Mouse (Mus musculus): ENCODE data around the gene Foxn2. TPM values are rescaled to one million over a fixed set of nuclear protein-coding genes. Genes with fewer than 3 reads are reported as not detected.

The Foxn2 gene
- total and polyA plus RNA-seq, 2 experiments from 2014 or later: 5.4 to 9.0 TPM

DNA sequence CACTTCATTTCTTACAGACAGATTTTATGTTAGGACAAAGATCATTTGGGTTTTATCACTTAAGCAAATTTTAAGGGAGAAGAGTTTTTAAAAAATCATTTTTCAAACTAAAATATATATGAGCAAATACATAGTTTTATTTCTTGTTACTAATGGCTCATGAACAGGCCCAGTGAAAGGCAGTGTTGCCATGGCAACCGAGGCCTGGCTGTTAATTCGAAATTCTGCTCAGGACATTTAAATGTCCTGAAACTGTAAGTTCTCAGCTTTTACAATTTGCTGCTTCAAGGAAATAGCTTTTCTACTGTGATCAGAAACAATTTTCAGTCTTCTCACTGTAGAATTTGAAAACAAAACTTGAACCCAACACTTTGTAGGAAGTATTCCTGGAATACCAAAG is 33.3 kb downstream of the Foxn2 start:
- no peaks in the 10 kb centered on the region for H3K4me1 ChIP-seq (ENCODE audit: control insufficient read depth, insufficient read depth)
- no peak overlapping the region for H3K9ac ChIP-seq (replicated peaks; ENCODE audit: low read depth, low read length)
- TF ChIP-seq EP300 (IDR thresholded peaks at IDR 0.05; ENCODE audit: low read depth) (no peak), CTCF (IDR thresholded peaks at IDR 0.05; ENCODE audit: low read depth) (no peak)
- H3K27ac ChIP-seq (ENCODE audit: low read depth): no peak overlapping the region
- no peak for ATAC-seq (ENCODE audit: insufficient read depth, low read depth)
- no peaks in the 10 kb centered on the region for H3K27me3 ChIP-seq (ENCODE audit: control insufficient read depth, insufficient read depth, low read length)
- DNase-seq (ENCODE audit: low spot score): no peak
- 80% methylated on average over 2 of the region's 2 CpGs for WGBS
- H3K4me2 ChIP-seq (ENCODE audit: low read depth, low read length): no peak overlapping the region
- no peak overlapping the region for H3K4me3 ChIP-seq (ENCODE audit: low read depth, low read length)
- H3K36me3 ChIP-seq (replicated peaks; ENCODE audit: control insufficient read depth, insufficient read depth, low read length): peaks cover 6% of the 10 kb centered on the region
- H3K9me3 ChIP-seq (replicated peaks; ENCODE audit: control insufficient read depth, low read length): no peaks in the 10 kb centered on the region

DNA sequence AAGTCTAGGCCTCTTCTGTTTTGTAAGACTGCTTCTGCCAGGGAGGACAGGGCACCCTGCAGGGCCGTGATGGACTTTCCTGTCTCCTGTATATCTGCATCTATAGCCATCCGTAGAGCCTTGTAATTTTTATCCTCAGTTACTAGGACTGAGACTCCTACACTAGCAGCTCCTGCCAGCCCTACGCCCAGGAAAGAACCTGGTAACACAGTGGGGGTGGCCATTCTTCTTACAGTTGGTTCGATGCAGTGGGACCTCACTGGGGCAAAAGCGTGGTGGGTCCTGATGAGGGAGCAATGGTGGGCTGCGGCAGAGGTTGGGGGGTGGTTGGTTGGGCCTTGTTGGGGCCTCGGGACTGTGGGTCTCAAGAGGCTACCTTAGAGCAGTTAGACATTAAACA is 36.7 kb downstream of the Foxn2 start:
- H3K4me2 ChIP-seq (ENCODE audit: low read depth, low read length): no peak overlapping the region

DNA sequence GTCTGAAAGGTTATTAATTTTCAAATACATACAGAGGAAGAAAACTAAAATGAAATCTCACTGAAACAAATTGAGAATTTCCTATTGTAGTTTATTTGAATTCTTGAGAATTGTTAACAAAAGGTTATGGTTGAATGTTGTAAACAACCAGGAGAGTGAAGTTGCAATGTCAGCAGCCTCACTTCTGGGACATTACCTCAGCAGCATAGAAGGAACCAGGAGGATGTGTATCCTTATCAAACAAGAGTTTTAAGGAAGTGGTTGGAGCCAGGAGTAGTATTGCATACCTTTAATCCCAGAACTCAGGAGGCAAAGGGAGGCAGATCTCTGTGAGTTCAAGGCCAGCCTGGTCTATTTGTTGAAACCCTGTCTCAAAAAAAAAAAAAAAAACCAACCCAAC is 37.2 kb downstream of the Foxn2 start:
- ATAC-seq (ENCODE audit: insufficient read depth, low read depth): no peak
- H3K4me2 ChIP-seq (ENCODE audit: low read depth, low read length): no peak overlapping the region

More for the DNA sequence above, 36.7 kb downstream of the Foxn2 start:
- H3K27ac ChIP-seq (ENCODE audit: low read depth): no peak overlapping the region
- H3K9me3 ChIP-seq (replicated peaks; ENCODE audit: control insufficient read depth, low read length): no peaks in the 10 kb centered on the region
- H3K4me1 ChIP-seq (ENCODE audit: control insufficient read depth, insufficient read depth): no peaks in the 10 kb centered on the region
- no peaks in the 10 kb centered on the region; the same call in none of the 2 replicates for H3K36me3 ChIP-seq (replicated peaks; ENCODE audit: control insufficient read depth, insufficient read depth, low read length)
- no peak overlapping the region for H3K9ac ChIP-seq (replicated peaks; ENCODE audit: low read depth, low read length)
- DNase-seq (ENCODE audit: low spot score) (no peak), ATAC-seq (ENCODE audit: insufficient read depth, low read depth) (no peak)
- no peak overlapping the region for H3K4me3 ChIP-seq (ENCODE audit: low read depth, low read length)
- TF ChIP-seq CTCF (IDR thresholded peaks at IDR 0.05; ENCODE audit: low read depth): no peak
- TF ChIP-seq EP300 (IDR thresholded peaks at IDR 0.05; ENCODE audit: low read depth): no peak
- H3K27me3 ChIP-seq (ENCODE audit: control insufficient read depth, insufficient read depth, low read length): no peaks in the 10 kb centered on the region
- WGBS: 95% methylated on average over 7 of the region's 7 CpGs

DNA sequence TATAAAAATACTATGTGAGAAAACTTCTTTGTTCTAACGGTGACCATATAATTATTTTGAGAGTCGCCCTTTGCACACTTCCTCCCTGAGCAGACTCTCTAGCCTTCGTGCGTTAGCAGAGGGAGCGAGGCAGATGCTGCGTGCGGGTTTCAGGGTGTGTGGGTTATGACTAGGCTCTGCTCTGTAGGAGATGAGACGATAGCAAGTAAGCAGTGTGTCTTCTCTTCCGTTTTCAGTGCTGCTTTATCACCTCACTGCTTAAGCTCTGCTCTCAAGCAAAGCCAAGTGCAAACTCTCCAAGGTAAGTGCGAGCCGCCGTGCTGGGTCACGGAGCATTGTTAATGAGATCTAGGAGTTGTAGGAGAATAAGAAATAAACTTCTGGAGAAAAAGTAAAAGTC is 38.5 kb downstream of the Foxn2 start:
- H3K27ac ChIP-seq (ENCODE audit: low read depth): no peak overlapping the region
- TF ChIP-seq EP300 (IDR thresholded peaks at IDR 0.05; ENCODE audit: low read depth) (no peak), CTCF (IDR thresholded peaks at IDR 0.05; ENCODE audit: low read depth) (no peak)
- no peak for ATAC-seq (ENCODE audit: insufficient read depth, low read depth)
- H3K27me3 ChIP-seq (ENCODE audit: control insufficient read depth, insufficient read depth, low read length): no peaks in the 10 kb centered on the region
- no peak overlapping the region for H3K4me3 ChIP-seq (ENCODE audit: low read depth, low read length)
- H3K4me2 ChIP-seq (ENCODE audit: low read depth, low read length): no peak overlapping the region
- H3K9me3 ChIP-seq (replicated peaks; ENCODE audit: control insufficient read depth, low read length): no peaks in the 10 kb centered on the region
- H3K36me3 ChIP-seq (replicated peaks; ENCODE audit: control insufficient read depth, insufficient read depth, low read length): no peaks in the 10 kb centered on the region; the same call in none of the 2 replicates
- no peak overlapping the region for H3K9ac ChIP-seq (replicated peaks; ENCODE audit: low read depth, low read length)
- 73% methylated on average over 13 of the region's 13 CpGs for WGBS
- no peaks in the 10 kb centered on the region for H3K4me1 ChIP-seq (ENCODE audit: control insufficient read depth, insufficient read depth)
- DNase-seq (ENCODE audit: low spot score): no peak

More for the DNA sequence above, 37.2 kb downstream of the Foxn2 start:
- TF ChIP-seq EP300 (IDR thresholded peaks at IDR 0.05; ENCODE audit: low read depth): no peak
- TF ChIP-seq CTCF (IDR thresholded peaks at IDR 0.05; ENCODE audit: low read depth): no peak
- DNase-seq (ENCODE audit: low spot score): no peak
- H3K9ac ChIP-seq (replicated peaks; ENCODE audit: low read depth, low read length): no peak overlapping the region
- H3K27ac ChIP-seq (ENCODE audit: low read depth): no peak overlapping the region
- H3K27me3 ChIP-seq (ENCODE audit: control insufficient read depth, insufficient read depth, low read length): no peaks in the 10 kb centered on the region
- no peaks in the 10 kb centered on the region for H3K4me1 ChIP-seq (ENCODE audit: control insufficient read depth, insufficient read depth)
- H3K4me3 ChIP-seq (ENCODE audit: low read depth, low read length): no peak overlapping the region
- H3K9me3 ChIP-seq (replicated peaks; ENCODE audit: control insufficient read depth, low read length): no peaks in the 10 kb centered on the region
- H3K36me3 ChIP-seq (replicated peaks; ENCODE audit: control insufficient read depth, insufficient read depth, low read length): no peaks in the 10 kb centered on the region; the same call in none of the 2 replicates

DNA sequence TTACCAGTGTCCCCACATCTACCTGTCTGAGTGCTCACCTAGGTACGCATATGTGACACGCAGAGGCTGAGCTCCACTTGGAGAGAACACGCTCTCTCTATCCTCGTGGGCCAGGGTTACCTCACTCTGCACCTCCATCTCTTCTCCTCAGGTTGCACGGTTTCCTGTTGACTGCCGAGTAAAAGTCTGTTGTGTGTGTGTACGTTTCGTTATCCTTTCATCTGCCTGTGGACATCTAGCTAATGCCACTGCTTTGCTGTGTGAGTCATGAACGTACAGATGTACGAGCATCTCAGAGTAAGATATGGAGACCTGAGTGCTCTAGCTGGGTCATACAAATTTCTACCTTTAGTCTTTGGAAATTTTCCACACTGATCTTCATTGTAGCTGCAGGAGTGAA is 39.9 kb downstream of the Foxn2 start:
- no peaks in the 10 kb centered on the region for H3K9me3 ChIP-seq (replicated peaks; ENCODE audit: control insufficient read depth, low read length)
- no peak for ATAC-seq (ENCODE audit: insufficient read depth, low read depth)
- DNase-seq (ENCODE audit: low spot score): no peak
- no peaks in the 10 kb centered on the region for H3K4me1 ChIP-seq (ENCODE audit: control insufficient read depth, insufficient read depth)
- no peaks in the 10 kb centered on the region; the same call in none of the 2 replicates for H3K36me3 ChIP-seq (replicated peaks; ENCODE audit: control insufficient read depth, insufficient read depth, low read length)
- WGBS: 85% methylated on average over 10 of the region's 10 CpGs
- TF ChIP-seq CTCF (IDR thresholded peaks at IDR 0.05; ENCODE audit: low read depth): no peak
- TF ChIP-seq EP300 (IDR thresholded peaks at IDR 0.05; ENCODE audit: low read depth): no peak
- no peaks in the 10 kb centered on the region for H3K27me3 ChIP-seq (ENCODE audit: control insufficient read depth, insufficient read depth, low read length)
- no peak overlapping the region for H3K9ac ChIP-seq (replicated peaks; ENCODE audit: low read depth, low read length)
- no peak overlapping the region for H3K4me2 ChIP-seq (ENCODE audit: low read depth, low read length)
- no peak overlapping the region for H3K27ac ChIP-seq (ENCODE audit: low read depth)
- H3K4me3 ChIP-seq (ENCODE audit: low read depth, low read length): no peak overlapping the region

DNA sequence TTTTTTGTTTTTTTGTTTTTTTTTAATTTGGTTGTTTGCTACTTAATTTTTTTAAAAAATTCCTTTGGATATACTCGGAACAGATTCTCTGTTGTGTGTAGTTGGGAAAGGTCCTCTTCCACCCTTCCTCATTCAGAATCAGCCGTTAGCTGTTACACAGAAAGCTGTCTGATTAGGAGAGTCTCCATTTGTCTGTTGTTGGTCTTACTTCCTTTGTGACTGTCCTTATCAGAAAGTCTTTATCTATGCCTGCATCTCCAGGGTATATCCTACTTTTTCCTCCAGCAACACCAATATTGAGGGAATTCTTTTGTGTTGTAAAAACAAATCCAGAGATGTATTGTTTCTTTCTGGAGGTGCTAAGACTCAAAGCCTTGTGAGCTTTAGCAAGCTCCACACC is 40.6 kb downstream of the Foxn2 start:
- H3K9ac ChIP-seq (replicated peaks; ENCODE audit: low read depth, low read length): no peak overlapping the region
- H3K4me1 ChIP-seq (ENCODE audit: control insufficient read depth, insufficient read depth): no peaks in the 10 kb centered on the region
- no peak overlapping the region for H3K4me3 ChIP-seq (ENCODE audit: low read depth, low read length)
- WGBS: 77% methylated on average over 2 of the region's 2 CpGs
- TF ChIP-seq EP300 (IDR thresholded peaks at IDR 0.05; ENCODE audit: low read depth) (no peak), CTCF (IDR thresholded peaks at IDR 0.05; ENCODE audit: low read depth) (no peak)
- H3K27ac ChIP-seq (ENCODE audit: low read depth): no peak overlapping the region
- no peaks in the 10 kb centered on the region for H3K9me3 ChIP-seq (replicated peaks; ENCODE audit: control insufficient read depth, low read length)
- no peaks in the 10 kb centered on the region for H3K27me3 ChIP-seq (ENCODE audit: control insufficient read depth, insufficient read depth, low read length)
- no peaks in the 10 kb centered on the region; the same call in 1 of the 2 replicates for H3K36me3 ChIP-seq (replicated peaks; ENCODE audit: control insufficient read depth, insufficient read depth, low read length)
- DNase-seq (ENCODE audit: low spot score) (no peak), ATAC-seq (ENCODE audit: insufficient read depth, low read depth) (no peak)
- no peak overlapping the region for H3K4me2 ChIP-seq (ENCODE audit: low read depth, low read length)

Data from heart, postnatal 0 days (tissue).